Mouse (Mus musculus) leukemia stem cell, adult 10-12 weeks (primary cell): Measurements from ENCODE around the gene Agpat1. TPM values are rescaled to one million over a fixed set of nuclear protein-coding genes. Genes with fewer than 3 reads are reported as not detected.

Experiments
- polyA plus RNA-seq: library from polyadenylated mRNA; stranded (reverse); fragments of >175 nt; gene quantifications from 2 replicates; pipeline ENCODE4 v1.2.3, GENCODE M21; 2012; ENCODE audit warnings: low replicate concordance

The Agpat1 gene
- polyA plus RNA-seq: 223 and 308 TPM in 2 replicates

DNA sequence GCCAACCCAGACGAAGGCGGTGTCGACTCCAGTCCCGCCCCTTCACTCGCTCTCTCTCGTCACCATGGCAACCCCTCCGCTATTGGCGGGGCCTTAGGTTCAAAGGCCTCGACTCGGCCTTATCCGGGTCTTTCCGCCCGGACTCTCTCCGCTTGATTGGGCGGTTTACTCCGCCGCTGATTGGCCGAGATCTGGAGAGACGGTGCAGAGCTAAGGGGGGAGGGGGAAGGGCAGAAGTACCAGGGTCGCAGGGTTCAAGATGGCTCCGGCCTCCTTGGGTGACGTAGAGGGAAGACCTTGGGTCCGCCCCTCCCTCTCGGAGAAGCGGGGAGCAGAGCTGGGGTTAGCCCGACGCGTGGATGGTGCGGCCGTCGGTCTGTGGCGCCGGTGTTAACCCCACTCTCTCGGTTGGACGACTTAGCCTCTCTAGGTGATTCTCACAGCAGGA, at the start of gene Agpat1:
Agpat1 (plus strand) TSS at position 202 of the 448 bp plus-strand sequence.

DNA sequence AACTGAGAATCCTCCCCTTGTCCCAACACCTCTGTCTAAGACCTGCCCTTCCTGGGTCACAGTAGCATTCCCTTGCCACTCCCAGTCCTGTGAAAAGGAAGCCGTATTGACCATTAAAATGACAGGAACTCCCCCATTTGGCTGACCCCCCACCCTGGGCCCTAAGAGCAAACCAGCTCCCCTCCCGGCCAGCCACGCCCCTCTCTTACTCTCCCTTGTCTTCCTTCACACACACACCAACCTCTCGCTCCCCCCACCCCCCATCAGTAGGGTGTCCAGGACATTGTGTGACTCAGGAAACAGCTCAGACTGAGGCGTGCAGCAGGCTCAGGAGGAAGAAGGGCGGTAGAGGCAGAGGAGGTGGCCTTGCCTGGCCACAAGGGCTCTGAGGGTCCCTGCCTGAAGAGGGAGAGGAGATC, 40.0 kb upstream of the Agpat1 start, which contains the start of gene Notch4:
Notch4 (plus strand) TSS at position 266 of the 419 bp plus-strand sequence.

GRCm38 (mm10) chr17:34589681-34590101, 14.4 kb upstream of the Agpat1 start, which contains the start of gene Gpsm3:
TSS of gene Gpsm3 (plus strand) at chr17:34589806.

DNA sequence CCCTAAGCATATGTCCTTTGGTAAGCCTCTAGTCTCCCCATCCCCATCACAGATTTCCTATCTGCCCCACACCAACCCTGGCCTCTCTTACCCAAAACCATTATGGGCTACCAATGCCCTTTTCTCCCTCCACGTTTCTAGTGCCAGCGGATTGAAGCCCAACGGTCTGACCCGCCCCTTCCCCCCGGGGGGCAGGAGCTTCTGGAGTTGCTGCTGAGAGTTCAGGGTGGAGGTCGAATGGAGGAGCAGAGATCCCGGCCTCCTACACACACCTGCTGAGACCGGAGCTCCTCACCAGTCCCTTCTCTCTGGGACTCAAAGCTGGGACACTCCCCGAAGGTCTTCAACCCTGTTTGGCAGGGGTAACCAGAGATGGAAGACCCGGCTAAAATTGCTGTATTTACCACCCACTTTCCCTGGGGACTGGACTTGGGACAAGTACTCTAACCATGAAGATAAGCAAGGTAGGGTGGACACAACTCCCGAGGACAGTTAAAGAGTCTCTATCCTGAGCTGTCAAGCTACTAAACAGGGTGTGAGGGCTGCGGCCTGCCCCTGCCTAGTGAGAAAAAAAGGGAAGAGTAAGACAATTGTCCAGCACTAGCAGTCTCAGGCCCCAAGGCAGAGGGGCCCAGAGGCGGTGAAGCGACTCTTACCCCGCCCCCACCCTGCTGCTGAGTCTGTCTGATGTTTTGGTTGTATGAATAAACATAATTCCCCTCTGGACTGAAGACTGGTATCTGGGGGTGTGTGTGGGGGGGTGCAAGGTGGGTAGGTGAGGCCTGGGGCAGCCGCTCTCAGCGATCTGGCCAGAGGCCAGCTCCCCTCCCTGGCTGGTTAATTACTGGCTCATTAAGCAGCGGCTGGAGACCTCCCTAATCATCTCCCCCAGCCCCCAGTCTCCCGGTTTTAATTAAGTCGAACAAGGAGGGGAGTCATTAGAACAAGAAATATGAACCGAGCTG, 12.8 kb upstream of the Agpat1 start, which contains the start of gene Pbx2:
Pbx2 (plus strand) TSS at position 238 of the 965 bp plus-strand sequence.

DNA sequence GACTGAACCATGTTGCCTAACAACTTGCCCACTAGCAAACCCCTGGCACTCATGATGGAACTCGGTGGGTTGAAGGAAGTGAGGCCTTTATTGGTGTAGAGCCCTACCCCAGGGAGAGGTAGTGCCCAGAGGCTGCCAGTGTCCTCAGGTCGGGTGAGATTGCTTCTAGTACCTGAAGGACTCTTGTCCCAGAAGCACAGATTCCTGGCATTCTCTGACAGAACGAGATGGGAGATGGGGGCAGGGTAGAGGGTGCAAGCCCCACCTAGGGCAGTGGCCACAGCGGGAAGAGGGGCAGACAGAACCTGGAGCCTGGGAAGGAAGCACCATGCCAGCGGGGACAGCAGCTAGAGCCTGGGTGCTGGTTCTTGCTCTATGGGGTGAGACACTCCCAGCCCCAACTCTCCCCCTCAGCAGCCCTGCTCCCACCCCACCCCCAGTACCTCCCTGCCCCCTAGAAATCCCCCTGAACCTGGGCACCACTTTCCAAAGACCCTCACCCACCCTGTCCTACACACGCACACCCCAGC, 6.4 kb upstream of the Agpat1 start, which contains the start of gene Ager:
Ager (plus strand) TSS at position 297 of the 530 bp plus-strand sequence.

DNA sequence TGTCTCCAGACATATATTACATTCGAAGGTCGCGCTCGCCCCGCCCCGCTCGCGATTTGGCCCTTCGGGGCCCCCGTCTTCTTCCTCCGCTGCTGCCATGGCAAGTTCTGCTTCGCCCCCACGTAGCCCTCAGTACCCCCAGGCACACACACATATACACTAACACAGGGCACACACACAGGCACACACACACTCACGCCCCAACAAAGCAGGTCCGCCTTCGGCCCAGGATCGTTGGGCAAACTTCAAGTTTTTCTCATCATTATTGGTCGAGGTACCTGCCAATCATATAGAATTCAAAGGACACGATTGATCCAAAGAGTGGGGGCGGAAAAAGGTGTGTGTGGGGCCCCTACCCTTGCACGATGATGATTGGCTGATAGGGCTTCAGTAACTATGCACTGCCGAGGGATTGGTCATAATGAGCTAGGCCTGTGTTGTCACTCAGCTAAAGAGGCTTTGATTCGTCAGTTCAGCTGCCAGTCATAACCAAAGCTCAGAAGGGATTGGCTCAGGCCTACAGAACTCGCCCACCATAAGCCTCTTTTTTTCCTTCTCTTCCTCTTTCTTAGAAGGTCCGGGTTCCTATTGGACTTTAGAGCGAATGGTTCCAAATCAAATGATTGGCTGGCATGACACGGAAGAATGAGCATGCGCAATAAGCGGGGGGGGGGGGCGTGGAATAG, 544 bp upstream of the Agpat1 start, which contains the start of gene Rnf5:
Rnf5 (minus strand) TSS at position 316 of the 686 bp plus-strand sequence.

GRCm38 (mm10) chr17:34615871-34616270, 11.8 kb downstream of the Agpat1 start, which contains the start of gene Egfl8:
TSS of gene Egfl8 (minus strand) at chr17:34615971.

DNA sequence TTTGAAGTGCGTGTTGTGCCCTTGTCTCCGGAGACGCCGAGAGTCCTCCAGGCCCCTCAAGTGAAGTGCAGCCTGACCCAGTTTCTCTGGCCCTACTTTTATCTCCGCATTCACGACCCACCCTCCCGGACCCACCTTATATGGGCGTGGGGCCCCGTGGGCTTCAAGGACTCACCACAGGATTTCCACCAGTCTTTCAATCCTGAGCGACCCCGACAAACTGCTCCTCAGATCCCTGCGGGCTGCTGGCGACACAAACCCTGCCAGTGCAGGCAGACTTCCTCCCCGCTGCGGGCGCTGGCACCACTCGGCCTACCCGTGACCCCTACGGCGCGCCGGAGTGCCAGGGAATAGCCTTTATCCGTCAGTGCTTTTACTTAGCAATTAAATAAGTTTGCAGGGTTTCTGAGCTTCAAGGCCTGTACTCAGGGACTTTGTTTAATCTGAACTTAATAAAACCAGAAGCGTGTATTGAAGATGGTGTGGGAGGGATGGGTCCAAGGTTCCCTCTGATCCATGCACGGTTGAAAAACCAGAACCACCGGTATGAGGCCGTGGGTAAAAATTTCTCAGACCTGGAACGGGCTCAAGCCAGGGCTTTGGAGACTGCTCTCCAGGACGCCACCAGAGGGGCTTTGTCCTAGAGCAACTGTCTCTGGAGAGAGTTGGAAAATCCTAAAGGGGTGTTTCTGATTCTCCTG, 24.0 kb downstream of the Agpat1 start, which contains the start of gene Ppt2:
Ppt2 (minus strand) TSS at position 568 of the 701 bp plus-strand sequence.

GRCm38 (mm10) chr17:34629221-34629751, 25.2 kb downstream of the Agpat1 start, which contains the start of gene Prrt1:
TSS of gene Prrt1 (plus strand) at chr17:34629533.

GRCm38 (mm10) chr17:34644608-34645007, 40.5 kb downstream of the Agpat1 start, which contains the start of gene Fkbpl:
TSS of gene Fkbpl (plus strand) at chr17:34644764.

DNA sequence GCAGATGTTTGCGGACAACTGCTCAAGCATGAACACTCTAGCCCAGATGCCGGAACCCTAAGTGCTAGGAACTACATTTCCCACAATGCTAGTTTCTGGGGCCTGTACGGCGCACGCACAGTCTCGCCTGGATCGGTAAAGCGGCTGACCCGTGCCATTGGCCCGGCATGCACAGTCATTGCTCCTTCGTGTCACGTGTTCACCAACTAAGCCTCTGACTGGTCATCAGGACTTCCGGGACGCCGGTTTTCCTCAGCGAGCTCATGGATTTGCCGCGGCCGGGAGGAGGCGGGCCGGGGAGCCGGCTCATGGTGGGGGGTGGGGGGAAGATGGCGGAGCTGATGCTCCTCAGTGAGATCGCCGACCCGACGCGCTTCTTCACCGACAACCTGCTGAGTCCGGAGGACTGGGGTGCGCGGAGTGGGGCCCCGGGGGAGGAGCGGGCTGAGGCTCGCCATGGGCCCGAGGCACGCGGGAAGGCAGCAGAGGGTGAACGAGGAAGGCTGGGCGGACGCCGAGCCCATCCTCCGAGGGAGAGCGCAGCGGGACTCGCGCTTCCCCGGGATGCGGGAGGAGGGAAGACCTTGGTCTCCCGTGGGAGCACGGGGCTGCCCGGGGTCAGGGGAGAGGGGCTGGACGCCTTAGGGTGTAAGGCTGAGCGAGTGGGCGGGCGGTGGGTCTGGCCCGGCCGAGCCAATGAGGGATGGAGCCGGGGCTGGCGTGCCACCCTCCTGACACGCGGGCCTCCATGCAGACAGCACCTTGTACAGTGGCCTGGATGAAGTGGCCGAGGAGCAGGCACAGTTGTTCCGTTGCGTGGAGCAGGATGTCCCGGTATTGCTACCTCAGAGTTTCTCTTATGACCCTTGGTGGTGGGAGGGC, 43.1 kb downstream of the Agpat1 start, which contains the start of gene Atf6b:
Atf6b (plus strand) TSS at position 241 of the 882 bp plus-strand sequence.

Other genes with a start within 250 kb of the Agpat1 start
- gene Btnl2, start 249.4 kb upstream of the Agpat1 start, polyA plus RNA-seq: 0.58 and 0.80 TPM in 2 replicates
- not detected in 2 replicates for gene Btnl1, start 227.1 kb upstream of the Agpat1 start, polyA plus RNA-seq
- not detected in 2 replicates for gene BC051142, start 205.4 kb upstream of the Agpat1 start, polyA plus RNA-seq
- not detected in 2 replicates for gene Btnl4, start 126.9 kb upstream of the Agpat1 start, polyA plus RNA-seq
- gene Btnl6, start 86.9 kb upstream of the Agpat1 start, polyA plus RNA-seq: not detected in 2 replicates
- gene Notch4, start 40.0 kb upstream of the Agpat1 start, polyA plus RNA-seq: 4.7 and 12.4 TPM in 2 replicates
- 136 and 357 TPM in 2 replicates for gene Gpsm3, start 14.5 kb upstream of the Agpat1 start, polyA plus RNA-seq
- gene Pbx2, start 13.0 kb upstream of the Agpat1 start, polyA plus RNA-seq: 77.3 and 112 TPM in 2 replicates
- gene Ager, start 6.4 kb upstream of the Agpat1 start, polyA plus RNA-seq: 4.2 and 9.4 TPM in 2 replicates
- 35.4 and 54.6 TPM in 2 replicates for gene Rnf5, start 572 bp upstream of the Agpat1 start, polyA plus RNA-seq
- 0.78 and 1.1 TPM in 2 replicates for gene Egfl8, start 11.7 kb downstream of the Agpat1 start, polyA plus RNA-seq
- gene Ppt2, start 24.2 kb downstream of the Agpat1 start, polyA plus RNA-seq: 67.6 and 71.3 TPM in 2 replicates
- gene Prrt1, start 25.3 kb downstream of the Agpat1 start, polyA plus RNA-seq: 3.2 and 5.7 TPM in 2 replicates
- gene Fkbpl, start 40.5 kb downstream of the Agpat1 start, polyA plus RNA-seq: 3.9 and 5.3 TPM in 2 replicates
- 269 and 430 TPM in 2 replicates for gene Atf6b, start 42.9 kb downstream of the Agpat1 start, polyA plus RNA-seq
- 0.32 and 1.9 TPM in 2 replicates for gene Tnxb, start 66.3 kb downstream of the Agpat1 start, polyA plus RNA-seq
- 0.87 and 2.9 TPM in 2 replicates for gene C4b, start 139.6 kb downstream of the Agpat1 start, polyA plus RNA-seq
- 0.54 TPM in 1 of 2 replicates, not detected in the other for gene Cyp21a1, start 200.3 kb downstream of the Agpat1 start, polyA plus RNA-seq
- 62.8 and 63.3 TPM in 2 replicates for gene Stk19, start 232.7 kb downstream of the Agpat1 start, polyA plus RNA-seq
- gene Dxo, start 232.8 kb downstream of the Agpat1 start, polyA plus RNA-seq: 50.7 and 116 TPM in 2 replicates
- 53.7 and 54.2 TPM in 2 replicates for gene Skiv2l, start 245.9 kb downstream of the Agpat1 start, polyA plus RNA-seq
- gene Nelfe, start 246.1 kb downstream of the Agpat1 start, polyA plus RNA-seq: 121 and 205 TPM in 2 replicates